Mouse (Mus musculus): Measurements from ENCODE around the gene Limch1. TPM values are rescaled to one million over a fixed set of nuclear protein-coding genes. Genes with fewer than 3 reads are reported as not detected.

Limch1 gene
- polyA plus RNA-seq, 1 experiment from 2014 or later: 67.8 TPM

GRCm38 (mm10) chr5:67043932-67044331, 298.3 kb downstream of the Limch1 start:
- WGBS: 71% methylated on average over 8 of the region's 9 CpGs
- Histone ChIP-seq H3K4me3 (ENCODE audit: low read depth, low read length) (no peak overlapping the region), H3K4me2 (no peak overlapping the region), H3K9me3 (ENCODE audit: low read depth, low read length) (no peaks in the 10 kb centered on the region), H3K27me3 (ENCODE audit: insufficient read depth, low read length) (no peaks in the 10 kb centered on the region), H3K27ac (ENCODE audit: low read depth) (no peak overlapping the region), H3K36me3 (ENCODE audit: insufficient read depth) (peaks cover 4% of the 10 kb centered on the region; the same call in 1 of the 2 replicates), H3K4me1 (ENCODE audit: insufficient read depth) (no peaks in the 10 kb centered on the region), H3K9ac (no peak overlapping the region)
- ATAC-seq (ENCODE audit: insufficient read depth) (no peak), DNase-seq (no peak)
- no peak for TF ChIP-seq CTCF (IDR thresholded peaks at IDR 0.05; ENCODE audit: low read depth)

DNA sequence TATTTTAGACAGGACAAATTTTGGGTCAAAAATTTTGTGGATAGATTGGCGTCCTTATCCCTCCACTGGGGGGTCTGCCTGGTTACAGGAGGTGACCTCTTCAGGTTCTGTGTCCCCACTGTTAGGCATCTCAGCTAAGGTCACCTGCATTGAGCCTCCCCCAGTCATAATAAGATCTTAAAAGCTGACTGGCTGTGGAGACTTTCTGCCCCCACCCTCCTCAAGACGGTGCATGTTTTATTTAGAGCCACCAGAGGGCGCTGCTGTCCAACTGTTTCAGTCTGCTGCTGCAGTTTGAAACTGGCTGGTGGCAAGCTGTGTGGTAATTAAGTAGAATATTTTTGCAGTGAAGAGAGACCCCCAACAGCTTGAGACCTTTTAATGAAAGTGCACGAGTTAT, 302.4 kb downstream of the Limch1 start:
- no peaks in the 10 kb centered on the region for H3K27me3 ChIP-seq (ENCODE audit: insufficient read depth, low read length)
- ATAC-seq (ENCODE audit: insufficient read depth) (0 out of 2 replicates have a peak, but pooled peaks have one; percentile 17), DNase-seq (peak; percentile 89)
- H3K4me3 ChIP-seq (ENCODE audit: low read depth, low read length): no peak overlapping the region
- H3K27ac ChIP-seq (ENCODE audit: low read depth): no peak overlapping the region
- H3K4me2 ChIP-seq: no peak overlapping the region
- TF ChIP-seq CTCF (IDR thresholded peaks at IDR 0.05; ENCODE audit: low read depth): peak; percentile 94
- peaks cover 15% of the 10 kb centered on the region; the same call in 1 of the 2 replicates for H3K36me3 ChIP-seq (ENCODE audit: insufficient read depth)
- no peaks in the 10 kb centered on the region for H3K9me3 ChIP-seq (ENCODE audit: low read depth, low read length)
- H3K9ac ChIP-seq: no peak overlapping the region
- no peaks in the 10 kb centered on the region for H3K4me1 ChIP-seq (ENCODE audit: insufficient read depth)
- 14% methylated on average over 4 of the region's 4 CpGs for WGBS

DNA sequence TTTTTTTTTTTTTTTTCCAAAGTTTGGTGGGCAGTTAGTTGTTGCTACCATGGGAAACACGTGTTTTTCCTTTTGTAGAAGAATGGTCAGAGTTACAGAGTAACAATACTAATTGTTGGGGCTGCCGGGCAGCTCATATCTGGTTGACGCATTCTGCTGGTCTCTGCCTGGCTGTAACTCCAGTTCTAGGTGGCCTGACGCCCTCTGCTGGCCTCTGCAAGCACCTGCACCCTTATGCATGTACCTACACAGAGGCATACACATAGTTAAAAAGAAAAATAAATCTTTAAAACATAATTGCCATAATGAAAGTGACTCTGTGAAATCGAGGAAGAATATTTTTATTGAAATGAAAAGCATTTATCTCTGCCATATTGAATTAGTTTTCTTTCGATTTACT, 312.2 kb downstream of the Limch1 start:
- TF ChIP-seq CTCF (IDR thresholded peaks at IDR 0.05; ENCODE audit: low read depth): peak; percentile 37; the same call in 1 of the 2 replicates
- Histone ChIP-seq H3K36me3 (ENCODE audit: insufficient read depth) (0 out of 2 replicates have a peak, but pooled peaks cover 5% of the 10 kb centered on the region), H3K9me3 (ENCODE audit: low read depth, low read length) (no peaks in the 10 kb centered on the region; the same call in 1 of the 2 replicates), H3K9ac (no peak overlapping the region), H3K4me2 (no peak overlapping the region), H3K27ac (ENCODE audit: low read depth) (no peak overlapping the region), H3K4me3 (ENCODE audit: low read depth, low read length) (no peak overlapping the region), H3K27me3 (ENCODE audit: insufficient read depth, low read length) (no peaks in the 10 kb centered on the region), H3K4me1 (ENCODE audit: insufficient read depth) (no peaks in the 10 kb centered on the region)
- ATAC-seq (ENCODE audit: insufficient read depth) (no peak), DNase-seq (no peak)
- WGBS: 79% methylated on average over 6 of the region's 6 CpGs

DNA sequence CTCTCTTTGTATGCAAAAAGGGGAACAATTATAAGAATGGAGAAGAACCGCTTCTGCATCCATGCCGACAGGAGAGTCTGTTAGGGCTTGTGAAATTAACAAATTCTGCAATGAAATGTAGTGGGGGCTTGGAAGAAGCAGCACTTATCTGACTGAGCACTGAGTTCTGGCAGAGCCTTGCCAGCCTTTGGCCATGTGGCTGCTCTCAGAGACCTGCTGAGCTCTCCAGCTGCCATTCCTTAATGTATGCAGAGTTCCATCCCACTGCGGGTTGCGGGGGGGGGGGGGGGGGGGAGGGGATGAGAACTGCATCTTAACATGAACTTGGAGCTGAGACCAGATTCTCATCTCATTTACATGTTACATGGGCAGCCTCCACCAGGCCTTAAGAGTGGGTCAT, 314.9 kb downstream of the Limch1 start:
- DNase-seq (no peak), ATAC-seq (ENCODE audit: insufficient read depth) (no peak)
- H3K4me2 ChIP-seq: no peak overlapping the region
- no peak overlapping the region for H3K4me3 ChIP-seq (ENCODE audit: low read depth, low read length)
- no peaks in the 10 kb centered on the region; the same call in 1 of the 2 replicates for H3K9me3 ChIP-seq (ENCODE audit: low read depth, low read length)
- 37% methylated on average over 4 of the region's 4 CpGs for WGBS
- H3K27ac ChIP-seq (ENCODE audit: low read depth): no peak overlapping the region
- no peak overlapping the region for H3K9ac ChIP-seq
- no peak for TF ChIP-seq CTCF (IDR thresholded peaks at IDR 0.05; ENCODE audit: low read depth)
- 0 out of 2 replicates have a peak, but pooled peaks cover under 1% of the 10 kb centered on the region for H3K36me3 ChIP-seq (ENCODE audit: insufficient read depth)
- H3K4me1 ChIP-seq (ENCODE audit: insufficient read depth): no peaks in the 10 kb centered on the region
- H3K27me3 ChIP-seq (ENCODE audit: insufficient read depth, low read length): no peaks in the 10 kb centered on the region

DNA sequence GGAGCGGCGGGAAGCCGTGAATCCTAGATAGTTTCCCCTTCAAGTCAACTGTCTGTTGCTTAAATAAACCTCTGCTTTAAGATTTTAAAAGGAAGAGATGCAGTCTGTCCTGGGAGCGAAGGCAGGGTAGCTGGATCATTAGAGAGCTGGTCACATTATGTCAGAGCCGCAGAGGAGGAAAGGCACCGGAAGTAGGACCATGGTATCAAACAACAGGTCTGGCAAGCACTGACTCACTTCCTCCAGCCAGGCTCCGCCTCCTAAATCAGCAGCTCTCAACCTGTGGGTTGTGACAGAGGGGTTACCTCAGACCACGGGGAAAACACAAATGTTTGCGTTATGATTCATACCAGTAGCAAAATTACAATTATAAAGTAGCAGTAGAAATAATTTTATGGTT, 318.0 kb downstream of the Limch1 start:
- no peak for DNase-seq
- no peaks in the 10 kb centered on the region for H3K27me3 ChIP-seq (ENCODE audit: insufficient read depth, low read length)
- no peak overlapping the region for H3K4me3 ChIP-seq (ENCODE audit: low read depth, low read length)
- H3K9ac ChIP-seq: no peak overlapping the region
- H3K27ac ChIP-seq (ENCODE audit: low read depth): no peak overlapping the region
- no peak for ATAC-seq (ENCODE audit: insufficient read depth)
- WGBS: 65% methylated on average over 9 of the region's 9 CpGs
- H3K9me3 ChIP-seq (ENCODE audit: low read depth, low read length): no peaks in the 10 kb centered on the region
- no peak overlapping the region for H3K4me2 ChIP-seq
- no peaks in the 10 kb centered on the region for H3K36me3 ChIP-seq (ENCODE audit: insufficient read depth)
- H3K4me1 ChIP-seq (ENCODE audit: insufficient read depth): no peaks in the 10 kb centered on the region
- no peak for TF ChIP-seq CTCF (IDR thresholded peaks at IDR 0.05; ENCODE audit: low read depth)

GRCm38 (mm10) chr5:67083117-67083516, 337.5 kb downstream of the Limch1 start:
- no peak for TF ChIP-seq CTCF (IDR thresholded peaks at IDR 0.05; ENCODE audit: low read depth)

GRCm38 (mm10) chr5:67090856-67091255, 345.2 kb downstream of the Limch1 start:
- Histone ChIP-seq H3K27ac (ENCODE audit: low read depth) (no peak overlapping the region), H3K4me2 (no peak overlapping the region), H3K4me3 (ENCODE audit: low read depth, low read length) (no peak overlapping the region), H3K9ac (no peak overlapping the region), H3K27me3 (ENCODE audit: insufficient read depth, low read length) (peaks cover 65% of the 10 kb centered on the region), H3K36me3 (ENCODE audit: insufficient read depth) (no peaks in the 10 kb centered on the region), H3K9me3 (ENCODE audit: low read depth, low read length) (no peaks in the 10 kb centered on the region), H3K4me1 (ENCODE audit: insufficient read depth) (no peaks in the 10 kb centered on the region)
- 60% methylated on average over 5 of the region's 5 CpGs for WGBS
- no peak for TF ChIP-seq CTCF (IDR thresholded peaks at IDR 0.05; ENCODE audit: low read depth)
- ATAC-seq (ENCODE audit: insufficient read depth) (no peak), DNase-seq (no peak)

More at GRCm38 (mm10) chr5:67083117-67083516, 337.5 kb downstream of the Limch1 start:
- H3K9ac ChIP-seq: no peak overlapping the region
- 41% methylated on average over 6 of the region's 6 CpGs for WGBS
- no peaks in the 10 kb centered on the region for H3K36me3 ChIP-seq (ENCODE audit: insufficient read depth)
- H3K4me2 ChIP-seq: no peak overlapping the region
- DNase-seq (no peak), ATAC-seq (ENCODE audit: insufficient read depth) (no peak)
- no peaks in the 10 kb centered on the region for H3K4me1 ChIP-seq (ENCODE audit: insufficient read depth)
- no peak overlapping the region for H3K27ac ChIP-seq (ENCODE audit: low read depth)
- no peak overlapping the region for H3K4me3 ChIP-seq (ENCODE audit: low read depth, low read length)
- peaks cover 10% of the 10 kb centered on the region; the same call in 1 of the 2 replicates for H3K9me3 ChIP-seq (ENCODE audit: low read depth, low read length)
- peaks cover 2% of the 10 kb centered on the region; the same call in 1 of the 2 replicates for H3K27me3 ChIP-seq (ENCODE audit: insufficient read depth, low read length)
